Mouse (Mus musculus) brain, embryonic 14.5 days (tissue): ENCODE data around the gene Kat8.

Experiments used
- CTCF ChIP-seq: fragments of 200-500 bp; IDR thresholded peaks from 2 replicates; pipeline ENCODE4 v1.5.1; 2012; ENCODE audit warnings: inconsistent platforms, mild to moderate bottlenecking, moderate library complexity, borderline replicate concordance; ENCODE audit not compliant: insufficient read depth, insufficient read length; ENCODE audit errors: extremely low read depth
- POLR2A ChIP-seq: fragments of 200-500 bp; IDR thresholded peaks from 2 replicates; pipeline ENCODE4 v1.6.1; 2012; ENCODE audit warnings: mild to moderate bottlenecking, inconsistent platforms, borderline replicate concordance; ENCODE audit not compliant: poor library complexity, insufficient read depth, insufficient read length, severe bottlenecking; ENCODE audit errors: extremely low read depth

GRCm38 (mm10) chr7:127923714-127924113 lies 11.4 kb downstream of the Kat8 start:
- TF ChIP-seq POLR2A, result no peak
- no peak for TF ChIP-seq CTCF
